Mouse (Mus musculus) heart, postnatal 0 days (tissue): ENCODE results near the gene Pkd1l1.

Experiments
- CTCF ChIP-seq: IDR thresholded peaks from 2 replicates; pipeline ENCODE4 v1.5.1; 2016; ENCODE audit warnings: antibody characterized with exemption, control low read depth, low read depth
- EP300 ChIP-seq: IDR thresholded peaks from 2 replicates; pipeline ENCODE4 v1.6.1; 2016; ENCODE audit warnings: antibody characterized with exemption, low read depth

DNA sequence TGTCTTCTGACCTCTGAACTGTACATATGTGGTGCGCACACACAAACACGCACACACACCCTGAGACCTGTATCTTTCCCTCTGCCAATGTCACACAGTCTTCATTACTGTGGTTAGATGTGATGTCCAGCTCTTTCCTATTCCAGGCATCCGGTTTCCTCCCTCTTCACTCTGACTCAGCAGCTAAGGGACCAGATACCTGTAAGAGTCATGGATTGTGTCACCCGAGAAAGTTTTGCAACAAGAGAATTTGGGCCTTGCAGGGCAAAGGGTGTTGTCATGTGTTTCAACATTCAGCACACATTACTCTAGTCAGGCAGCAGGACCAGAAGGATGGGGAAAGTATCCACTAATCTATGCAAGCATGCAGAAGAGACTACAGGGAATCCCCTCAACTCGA, 146.5 kb downstream of the Pkd1l1 start:
- TF ChIP-seq CTCF (no peak), EP300 (no peak)
